Mouse (Mus musculus): ENCODE measurements around the gene Rock2. TPM values are rescaled to one million over a fixed set of nuclear protein-coding genes. Genes with fewer than 3 reads are reported as not detected.

Rock2 gene
- polyA plus RNA-seq, 1 experiment, result 3.1 TPM

DNA sequence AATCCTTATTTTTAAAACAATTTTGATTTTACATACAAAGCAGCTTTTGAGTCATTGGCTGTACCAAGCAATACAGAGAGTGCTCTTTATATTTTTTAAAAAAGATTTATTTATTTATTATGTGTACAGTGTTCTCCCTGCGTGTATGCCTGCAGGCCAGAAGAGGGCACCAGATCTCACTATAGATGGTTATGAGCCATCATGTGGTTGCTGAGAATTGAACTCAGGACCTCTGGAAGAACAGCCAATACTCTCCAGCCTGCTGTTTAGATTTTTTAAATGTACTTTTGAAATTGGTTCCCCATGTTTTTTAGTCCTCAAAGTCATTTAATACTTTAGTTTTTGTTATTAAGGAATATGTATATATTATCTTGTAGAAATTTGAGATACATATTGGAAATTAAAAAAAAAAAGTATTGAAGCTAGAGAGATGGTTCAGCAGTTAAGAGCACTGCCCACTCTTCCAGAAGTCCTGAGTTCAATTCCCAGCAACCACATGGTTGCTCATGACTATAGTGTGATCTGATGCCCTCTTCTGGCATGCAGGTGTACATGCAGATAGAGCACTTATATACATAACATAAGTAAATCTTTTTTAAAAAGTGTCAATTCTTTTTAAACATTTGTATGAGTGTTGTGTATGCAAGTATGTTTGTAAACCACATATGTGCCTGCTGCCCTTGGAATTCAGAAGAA, 13.4 kb downstream of the Rock2 start:
- TF ChIP-seq CTCF (IDR thresholded peaks at IDR 0.05; ENCODE audit: extremely low read depth, insufficient read depth, insufficient read length, insufficient replicate concordance), result no peak
- no peak for TF ChIP-seq POLR2A (IDR thresholded peaks at IDR 0.05; ENCODE audit: low read depth, low read length)
- Histone ChIP-seq H3K4me1 (ENCODE audit: control insufficient read depth, insufficient read depth, insufficient read length) (0 out of 2 replicates have a peak, but pooled peaks cover 3% of the 10 kb centered on the region), H3K4me3 (ENCODE audit: extremely low read depth, insufficient read depth, insufficient read length) (no peak overlapping the region), H3K36me3 (ENCODE audit: control insufficient read depth, insufficient read depth, low read length) (no peaks in the 10 kb centered on the region), H3K27me3 (ENCODE audit: control insufficient read depth, insufficient read depth, low read length) (no peaks in the 10 kb centered on the region), H3K27ac (ENCODE audit: insufficient read depth, low read length) (no peak overlapping the region)
- WGBS, result 97% methylated on average over 1 of the region's 1 CpGs
- no peak for DNase-seq (ENCODE audit: low read depth in 1 of 2, low spot score in 2 of 2)

DNA sequence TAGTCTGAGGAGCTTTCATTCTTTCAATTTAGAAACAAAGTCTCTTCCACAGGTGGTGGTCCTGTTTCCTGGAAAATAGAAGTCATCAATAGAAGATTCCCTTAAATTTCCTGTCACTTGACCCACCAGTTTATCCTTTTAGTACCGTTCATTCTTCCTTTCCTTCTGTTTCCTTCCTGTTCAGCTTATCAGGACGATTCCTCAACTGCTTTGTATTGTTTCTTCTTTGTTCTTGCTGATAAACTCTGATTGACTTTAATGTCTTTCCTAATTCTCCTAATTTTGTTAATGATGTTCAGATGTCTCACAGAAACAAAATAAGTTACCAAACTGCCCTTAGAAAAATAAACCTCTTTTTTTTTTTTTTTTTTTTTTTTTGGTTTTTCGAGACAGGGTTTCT, 16.8 kb downstream of the Rock2 start:
- 32% methylated on average over 2 of the region's 3 CpGs for WGBS
- no peak for DNase-seq (ENCODE audit: low read depth in 1 of 2, low spot score in 2 of 2)
- H3K27me3 ChIP-seq (ENCODE audit: control insufficient read depth, insufficient read depth, low read length), result no peaks in the 10 kb centered on the region

DNA sequence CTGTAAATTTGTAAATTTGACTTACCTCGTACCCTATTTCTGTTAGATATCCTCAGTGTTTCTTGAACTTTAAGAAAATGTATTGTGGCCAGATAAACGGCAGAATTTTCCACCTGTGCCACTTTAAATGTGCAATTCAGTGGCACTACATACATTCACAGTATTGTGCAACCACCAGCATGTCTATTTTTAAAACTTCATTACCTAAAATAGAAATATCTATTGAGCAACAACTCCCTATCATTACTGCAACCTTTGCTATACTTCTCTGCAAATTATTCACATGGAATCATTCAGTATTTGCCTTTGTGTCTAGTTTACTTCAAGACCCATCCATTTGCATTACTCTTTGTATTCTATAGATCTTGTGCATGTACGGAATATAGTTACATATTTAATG, 17.9 kb downstream of the Rock2 start:
- Histone ChIP-seq H3K27ac (ENCODE audit: insufficient read depth, low read length) (no peak overlapping the region), H3K27me3 (ENCODE audit: control insufficient read depth, insufficient read depth, low read length) (no peaks in the 10 kb centered on the region), H3K4me1 (ENCODE audit: control insufficient read depth, insufficient read depth, insufficient read length) (no peaks in the 10 kb centered on the region), H3K4me3 (ENCODE audit: extremely low read depth, insufficient read depth, insufficient read length) (no peak overlapping the region), H3K36me3 (ENCODE audit: control insufficient read depth, insufficient read depth, low read length) (no peaks in the 10 kb centered on the region)
- 60% methylated on average over 3 of the region's 3 CpGs for WGBS
- DNase-seq (ENCODE audit: low read depth in 1 of 2, low spot score in 2 of 2), result no peak
- TF ChIP-seq CTCF (IDR thresholded peaks at IDR 0.05; ENCODE audit: extremely low read depth, insufficient read depth, insufficient read length, insufficient replicate concordance), result no peak
- TF ChIP-seq POLR2A (IDR thresholded peaks at IDR 0.05; ENCODE audit: low read depth, low read length), result no peak

More for the DNA sequence above, 16.8 kb downstream of the Rock2 start:
- Histone ChIP-seq H3K4me1 (ENCODE audit: control insufficient read depth, insufficient read depth, insufficient read length) (no peaks in the 10 kb centered on the region), H3K36me3 (ENCODE audit: control insufficient read depth, insufficient read depth, low read length) (no peaks in the 10 kb centered on the region), H3K4me3 (ENCODE audit: extremely low read depth, insufficient read depth, insufficient read length) (no peak overlapping the region), H3K27ac (ENCODE audit: insufficient read depth, low read length) (no peak overlapping the region)
- TF ChIP-seq CTCF (IDR thresholded peaks at IDR 0.05; ENCODE audit: extremely low read depth, insufficient read depth, insufficient read length, insufficient replicate concordance) (no peak), POLR2A (IDR thresholded peaks at IDR 0.05; ENCODE audit: low read depth, low read length) (no peak)

DNA sequence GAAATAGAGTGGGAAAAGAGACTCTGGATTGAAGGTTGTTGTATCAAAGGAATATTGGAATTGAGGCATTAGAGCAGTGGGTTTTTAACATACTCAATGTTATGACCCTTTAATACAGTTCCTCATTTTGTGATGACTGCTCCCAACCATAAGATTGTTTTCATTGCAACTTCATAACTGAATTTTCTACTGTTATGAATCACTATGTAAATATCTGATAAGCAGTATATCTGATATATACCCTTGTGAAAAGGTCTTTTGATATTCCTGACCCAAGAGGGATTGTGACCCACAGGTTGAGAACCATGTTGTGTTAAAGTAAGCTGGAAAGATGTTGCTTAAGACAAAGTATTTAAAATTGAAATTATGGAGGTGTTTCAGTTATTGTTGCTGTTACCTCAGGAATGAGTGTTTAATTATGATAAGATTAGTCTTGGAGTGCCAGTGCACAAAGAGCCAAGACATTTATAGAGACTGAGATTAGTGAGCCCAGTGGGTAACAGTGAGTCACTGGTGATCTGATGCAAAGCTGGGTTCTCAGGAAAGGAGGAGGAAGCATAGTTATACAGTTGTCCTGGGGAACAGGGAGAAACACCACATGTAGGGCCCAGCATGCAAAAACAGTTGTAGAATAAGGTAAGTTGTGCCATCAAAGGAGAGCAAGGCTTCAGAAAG, 25.6 kb downstream of the Rock2 start:
- no peaks in the 10 kb centered on the region for H3K27me3 ChIP-seq (ENCODE audit: control insufficient read depth, insufficient read depth, low read length)
- no peak for DNase-seq (ENCODE audit: low read depth in 1 of 2, low spot score in 2 of 2)
- TF ChIP-seq CTCF (IDR thresholded peaks at IDR 0.05; ENCODE audit: extremely low read depth, insufficient read depth, insufficient read length, insufficient replicate concordance) (no peak), POLR2A (IDR thresholded peaks at IDR 0.05; ENCODE audit: low read depth, low read length) (no peak)
- H3K4me3 ChIP-seq (ENCODE audit: extremely low read depth, insufficient read depth, insufficient read length), result no peak overlapping the region
- peaks cover 3% of the 10 kb centered on the region; the same call in 1 of the 2 replicates for H3K4me1 ChIP-seq (ENCODE audit: control insufficient read depth, insufficient read depth, insufficient read length)
- H3K27ac ChIP-seq (ENCODE audit: insufficient read depth, low read length), result no peak overlapping the region
- H3K36me3 ChIP-seq (ENCODE audit: control insufficient read depth, insufficient read depth, low read length), result no peaks in the 10 kb centered on the region

DNA sequence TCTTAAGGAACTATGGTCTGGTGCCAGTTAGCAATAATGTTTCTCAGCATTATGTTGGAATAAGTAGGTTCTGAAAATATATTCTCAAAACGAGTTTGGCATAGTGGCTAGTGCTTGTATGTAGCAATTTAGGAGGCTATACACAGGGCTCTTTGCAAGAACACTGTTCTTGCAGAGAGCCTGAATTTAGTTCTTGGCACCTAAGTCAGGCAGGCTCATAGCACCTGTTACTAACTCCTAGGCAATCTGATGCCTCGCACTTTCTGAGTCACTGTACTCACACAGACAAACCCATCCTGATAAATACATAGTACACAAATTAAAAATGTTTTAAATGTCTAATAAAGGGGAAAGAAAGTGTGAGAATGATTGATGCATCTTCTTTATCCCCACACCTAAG, 33.2 kb downstream of the Rock2 start:
- DNase-seq (ENCODE audit: low read depth in 1 of 2, low spot score in 2 of 2), result no peak
- H3K27ac ChIP-seq (ENCODE audit: insufficient read depth, low read length), result no peak overlapping the region
- H3K4me1 ChIP-seq (ENCODE audit: control insufficient read depth, insufficient read depth, insufficient read length), result no peaks in the 10 kb centered on the region
- 90% methylated on average over 2 of the region's 2 CpGs for WGBS
- H3K36me3 ChIP-seq (ENCODE audit: control insufficient read depth, insufficient read depth, low read length), result peaks cover 6% of the 10 kb centered on the region; the same call in 1 of the 2 replicates
- no peak overlapping the region for H3K4me3 ChIP-seq (ENCODE audit: extremely low read depth, insufficient read depth, insufficient read length)
- no peaks in the 10 kb centered on the region for H3K27me3 ChIP-seq (ENCODE audit: control insufficient read depth, insufficient read depth, low read length)
- no peak for TF ChIP-seq CTCF (IDR thresholded peaks at IDR 0.05; ENCODE audit: extremely low read depth, insufficient read depth, insufficient read length, insufficient replicate concordance)
- no peak for TF ChIP-seq POLR2A (IDR thresholded peaks at IDR 0.05; ENCODE audit: low read depth, low read length)

DNA sequence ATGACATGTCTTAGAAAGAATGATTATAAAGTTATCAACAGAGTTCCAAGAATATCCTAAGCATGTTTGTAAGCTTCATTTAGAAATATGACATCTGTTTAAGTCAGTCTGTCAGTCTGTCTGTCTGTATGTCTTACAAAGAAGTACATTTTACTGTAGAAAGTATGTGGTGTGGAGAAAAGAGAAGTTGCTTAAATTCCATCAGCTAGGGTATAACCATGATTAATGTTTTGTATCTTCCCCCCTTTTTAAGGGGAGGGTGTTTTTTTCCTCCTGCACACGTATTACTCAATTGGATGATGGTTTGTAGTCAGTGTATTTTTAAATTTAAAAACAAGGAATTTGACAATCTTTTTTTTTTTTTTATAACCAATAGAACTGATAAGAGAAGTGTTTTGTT, 39.7 kb downstream of the Rock2 start:
- DNase-seq (ENCODE audit: low read depth in 1 of 2, low spot score in 2 of 2), result no peak
- no peaks in the 10 kb centered on the region for H3K27me3 ChIP-seq (ENCODE audit: control insufficient read depth, insufficient read depth, low read length)
- WGBS, result 46% methylated on average over 1 of the region's 1 CpGs
- TF ChIP-seq CTCF (IDR thresholded peaks at IDR 0.05; ENCODE audit: extremely low read depth, insufficient read depth, insufficient read length, insufficient replicate concordance), result no peak
- no peak for TF ChIP-seq POLR2A (IDR thresholded peaks at IDR 0.05; ENCODE audit: low read depth, low read length)
- peaks cover 7% of the 10 kb centered on the region; the same call in 1 of the 2 replicates for H3K36me3 ChIP-seq (ENCODE audit: control insufficient read depth, insufficient read depth, low read length)
- H3K4me1 ChIP-seq (ENCODE audit: control insufficient read depth, insufficient read depth, insufficient read length), result no peaks in the 10 kb centered on the region
- H3K27ac ChIP-seq (ENCODE audit: insufficient read depth, low read length), result no peak overlapping the region
- H3K4me3 ChIP-seq (ENCODE audit: extremely low read depth, insufficient read depth, insufficient read length), result no peak overlapping the region

DNA sequence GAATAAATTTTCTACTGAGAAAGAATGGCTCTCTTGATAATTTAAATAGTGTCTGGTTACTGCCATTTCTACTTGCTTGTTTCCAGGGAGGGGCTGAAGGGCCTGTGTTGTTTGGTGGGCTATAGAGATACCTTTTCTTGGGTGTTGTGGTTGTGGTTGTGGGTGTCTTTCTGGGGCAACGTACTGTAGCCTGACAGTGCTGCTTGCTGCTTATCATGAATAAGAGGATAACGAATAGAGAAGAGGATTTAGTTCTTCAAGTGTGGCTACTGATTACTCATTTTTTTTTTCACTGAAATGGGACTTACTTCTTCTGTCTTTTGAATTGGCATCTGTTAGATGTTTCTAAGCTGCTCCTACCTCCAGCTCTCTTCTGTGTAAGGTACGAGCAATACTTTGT, 47.3 kb downstream of the Rock2 start:
- Histone ChIP-seq H3K27me3 (ENCODE audit: control insufficient read depth, insufficient read depth, low read length) (no peaks in the 10 kb centered on the region), H3K4me3 (ENCODE audit: extremely low read depth, insufficient read depth, insufficient read length) (no peak overlapping the region), H3K4me1 (ENCODE audit: control insufficient read depth, insufficient read depth, insufficient read length) (no peaks in the 10 kb centered on the region), H3K36me3 (ENCODE audit: control insufficient read depth, insufficient read depth, low read length) (peaks cover 8% of the 10 kb centered on the region), H3K27ac (ENCODE audit: insufficient read depth, low read length) (no peak overlapping the region)
- WGBS, result 73% methylated on average over 3 of the region's 3 CpGs
- TF ChIP-seq CTCF (IDR thresholded peaks at IDR 0.05; ENCODE audit: extremely low read depth, insufficient read depth, insufficient read length, insufficient replicate concordance) (no peak), POLR2A (IDR thresholded peaks at IDR 0.05; ENCODE audit: low read depth, low read length) (no peak)
- DNase-seq (ENCODE audit: low read depth in 1 of 2, low spot score in 2 of 2), result no peak
